Mouse (Mus musculus): Measurements from ENCODE around the gene Asic1. TPM values are rescaled to one million over a fixed set of nuclear protein-coding genes. Genes with fewer than 3 reads are reported as not detected.

Gene Asic1
- polyA plus RNA-seq, 1 experiment from 2014 or later: 2.3 TPM

- H3K4me1 ChIP-seq (replicated peaks; ENCODE audit: control insufficient read depth, insufficient read depth, low read length): peaks cover 30% of the 10 kb centered on the region
These were observed 32.1 kb downstream of the Asic1 start, which contains the start of gene Smarcd1 for GRCm38 (mm10) chr15:99701999-99702900. TSS of gene Smarcd1 (plus strand) at chr15:99702129.

GRCm38 (mm10) chr15:99703104-99703503 is 32.9 kb downstream of the Asic1 start:
- Histone ChIP-seq H3K4me1 (replicated peaks; ENCODE audit: control insufficient read depth, insufficient read depth, low read length) (peaks cover 30% of the 10 kb centered on the region), H3K9me3 (ENCODE audit: control insufficient read depth, low read length) (no peaks in the 10 kb centered on the region), H3K27ac (ENCODE audit: low read depth, low read length) (peak overlapping the region; percentile 86; the same call in 1 of the 2 replicates), H3K27me3 (replicated peaks; ENCODE audit: control insufficient read depth, insufficient read depth, low read length) (peaks cover under 1% of the 10 kb centered on the region; the same call in 1 of the 2 replicates), H3K4me3 (ENCODE audit: low read depth, low read length) (peak overlapping the region; percentile 77), H3K4me2 (peak overlapping the region; percentile 80), H3K9ac (ENCODE audit: low read depth, low read length) (peak overlapping the region; percentile 90; the same call in 1 of the 2 replicates), H3K36me3 (ENCODE audit: control insufficient read depth, insufficient read depth, low read length) (peaks cover 17% of the 10 kb centered on the region)
- DNase-seq (ENCODE audit: low spot score) (peak; percentile 34), ATAC-seq (replicated peaks; ENCODE audit: low FRiP score) (no peak)
- WGBS: 72% methylated on average over 9 of the region's 9 CpGs

More at GRCm38 (mm10) chr15:99701999-99702900, 32.1 kb downstream of the Asic1 start, which contains the start of gene Smarcd1:
- Histone ChIP-seq H3K4me2 (peak within 1 kb of the TSS; percentile 80), H3K27me3 (replicated peaks; ENCODE audit: control insufficient read depth, insufficient read depth, low read length) (peaks cover 8% of the 10 kb centered on the region), H3K9me3 (ENCODE audit: control insufficient read depth, low read length) (no peaks in the 10 kb centered on the region), H3K4me3 (ENCODE audit: low read depth, low read length) (peak within 1 kb of the TSS; percentile 77), H3K36me3 (ENCODE audit: control insufficient read depth, insufficient read depth, low read length) (peaks cover 9% of the 10 kb centered on the region), H3K9ac (ENCODE audit: low read depth, low read length) (peak within 1 kb of the TSS; percentile 90), H3K27ac (ENCODE audit: low read depth, low read length) (peak within 1 kb of the TSS; percentile 86)
- DNase-seq (ENCODE audit: low spot score) (peak; percentile 91), ATAC-seq (replicated peaks; ENCODE audit: low FRiP score) (peak; percentile 89)
- under 1% methylated on average over 58 of the region's 71 CpGs for WGBS

GRCm38 (mm10) chr15:99703676-99704040 is 33.5 kb downstream of the Asic1 start:
- ATAC-seq (replicated peaks; ENCODE audit: low FRiP score) (no peak), DNase-seq (ENCODE audit: low spot score) (no peak)
- WGBS: 85% methylated on average over 5 of the region's 5 CpGs
- Histone ChIP-seq H3K9me3 (ENCODE audit: control insufficient read depth, low read length) (no peaks in the 10 kb centered on the region), H3K27ac (ENCODE audit: low read depth, low read length) (no peak overlapping the region), H3K4me1 (replicated peaks; ENCODE audit: control insufficient read depth, insufficient read depth, low read length) (peaks cover 28% of the 10 kb centered on the region), H3K4me2 (0 out of 2 replicates have a peak overlapping the region, but pooled peaks have one; percentile 1), H3K9ac (ENCODE audit: low read depth, low read length) (no peak overlapping the region), H3K27me3 (replicated peaks; ENCODE audit: control insufficient read depth, insufficient read depth, low read length) (no peaks in the 10 kb centered on the region), H3K4me3 (ENCODE audit: low read depth, low read length) (no peak overlapping the region), H3K36me3 (ENCODE audit: control insufficient read depth, insufficient read depth, low read length) (peaks cover 23% of the 10 kb centered on the region)

GRCm38 (mm10) chr15:99704041-99704681 is 34.0 kb downstream of the Asic1 start:
- 0 out of 2 replicates have a peak overlapping the region, but pooled peaks have one; percentile 14 for H3K9ac ChIP-seq (ENCODE audit: low read depth, low read length)
- no peak overlapping the region for H3K4me3 ChIP-seq (ENCODE audit: low read depth, low read length)
- 69% methylated on average over 23 of the region's 23 CpGs for WGBS
- peak overlapping the region; percentile 33 for H3K4me2 ChIP-seq
- H3K36me3 ChIP-seq (ENCODE audit: control insufficient read depth, insufficient read depth, low read length): peaks cover 28% of the 10 kb centered on the region
- H3K9me3 ChIP-seq (ENCODE audit: control insufficient read depth, low read length): no peaks in the 10 kb centered on the region
- H3K27me3 ChIP-seq (replicated peaks; ENCODE audit: control insufficient read depth, insufficient read depth, low read length): no peaks in the 10 kb centered on the region
- H3K4me1 ChIP-seq (replicated peaks; ENCODE audit: control insufficient read depth, insufficient read depth, low read length): peaks cover 26% of the 10 kb centered on the region
- ATAC-seq (replicated peaks; ENCODE audit: low FRiP score) (no peak), DNase-seq (ENCODE audit: low spot score) (no peak)
- peak overlapping the region; percentile 25 for H3K27ac ChIP-seq (ENCODE audit: low read depth, low read length)

GRCm38 (mm10) chr15:99704881-99705280 is 34.7 kb downstream of the Asic1 start:
- Histone ChIP-seq H3K4me3 (ENCODE audit: low read depth, low read length) (no peak overlapping the region), H3K9ac (ENCODE audit: low read depth, low read length) (no peak overlapping the region), H3K36me3 (ENCODE audit: control insufficient read depth, insufficient read depth, low read length) (peaks cover 32% of the 10 kb centered on the region), H3K9me3 (ENCODE audit: control insufficient read depth, low read length) (no peaks in the 10 kb centered on the region), H3K27me3 (replicated peaks; ENCODE audit: control insufficient read depth, insufficient read depth, low read length) (no peaks in the 10 kb centered on the region), H3K4me1 (replicated peaks; ENCODE audit: control insufficient read depth, insufficient read depth, low read length) (peaks cover 26% of the 10 kb centered on the region), H3K27ac (ENCODE audit: low read depth, low read length) (peak overlapping the region; percentile 25; the same call in 1 of the 2 replicates), H3K4me2 (no peak overlapping the region)
- DNase-seq (ENCODE audit: low spot score) (no peak), ATAC-seq (replicated peaks; ENCODE audit: low FRiP score) (no peak)
- 67% methylated on average over 7 of the region's 7 CpGs for WGBS

GRCm38 (mm10) chr15:99705440-99706048 is 35.4 kb downstream of the Asic1 start, which contains the start of gene Gm17349:
TSS of gene Gm17349 (minus strand) at chr15:99705490.
- Histone ChIP-seq H3K9me3 (ENCODE audit: control insufficient read depth, low read length) (no peaks in the 10 kb centered on the region), H3K27ac (ENCODE audit: low read depth, low read length) (peak within 1 kb of the TSS; percentile 25; the same call in 1 of the 2 replicates), H3K4me3 (ENCODE audit: low read depth, low read length) (no peak within 1 kb of the TSS), H3K9ac (ENCODE audit: low read depth, low read length) (0 out of 2 replicates have a peak within 1 kb of the TSS, but pooled peaks have one; percentile 14), H3K4me1 (replicated peaks; ENCODE audit: control insufficient read depth, insufficient read depth, low read length) (peaks cover 26% of the 10 kb centered on the region), H3K4me2 (peak within 1 kb of the TSS; percentile 33), H3K27me3 (replicated peaks; ENCODE audit: control insufficient read depth, insufficient read depth, low read length) (no peaks in the 10 kb centered on the region), H3K36me3 (ENCODE audit: control insufficient read depth, insufficient read depth, low read length) (peaks cover 37% of the 10 kb centered on the region)
- 65% methylated on average over 11 of the region's 11 CpGs for WGBS
- DNase-seq (ENCODE audit: low spot score): no peak
- no peak for ATAC-seq (replicated peaks; ENCODE audit: low FRiP score)

- no peaks in the 10 kb centered on the region for H3K27me3 ChIP-seq (replicated peaks; ENCODE audit: control insufficient read depth, insufficient read depth, low read length)
- no peak overlapping the region for H3K4me3 ChIP-seq (ENCODE audit: low read depth, low read length)
- H3K27ac ChIP-seq (ENCODE audit: low read depth, low read length): no peak overlapping the region
- no peaks in the 10 kb centered on the region for H3K9me3 ChIP-seq (ENCODE audit: control insufficient read depth, low read length)
- DNase-seq (ENCODE audit: low spot score) (no peak), ATAC-seq (replicated peaks; ENCODE audit: low FRiP score) (no peak)
- H3K9ac ChIP-seq (ENCODE audit: low read depth, low read length): no peak overlapping the region
- WGBS: 92% methylated on average over 13 of the region's 13 CpGs
- peaks cover 49% of the 10 kb centered on the region for H3K36me3 ChIP-seq (ENCODE audit: control insufficient read depth, insufficient read depth, low read length)
- H3K4me1 ChIP-seq (replicated peaks; ENCODE audit: control insufficient read depth, insufficient read depth, low read length): peaks cover 11% of the 10 kb centered on the region
- no peak overlapping the region for H3K4me2 ChIP-seq
These were observed 38.0 kb downstream of the Asic1 start for GRCm38 (mm10) chr15:99708176-99708575.
